Mouse (Mus musculus) adrenal gland, postnatal 25 days (tissue): ENCODE measurements around the gene Gm12695. TPM values are rescaled to one million over a fixed set of nuclear protein-coding genes. Genes with fewer than 3 reads are reported as not detected.
A peak's percentile ranks its signal among the peaks of the same experiment; 100 is the strongest.

Experiments
- DNase-seq: peaks from one replicate; pipeline ENCODE4 v3.0.0; 2021; ENCODE audit warnings: mixed read lengths
- long read RNA-seq: library from polyadenylated mRNA; stranded (forward); transcript quantifications from one replicate; pipeline ENCODE4 v2.0.0, GENCODE M21; 2021
- total RNA-seq: library from RNA; stranded (reverse); gene quantifications from 2 replicates; pipeline ENCODE4 v1.2.3, GENCODE M21; 2021

Gm12695 gene
- total RNA-seq, result not detected in 2 replicates
- long read RNA-seq, result 0 reads

GRCm38 (mm10) chr4:96785086-96785485 is at the start of gene Gm12695:
Gm12695 (minus strand) TSS chr4:96785186.
- DNase-seq, result no peak

GRCm38 (mm10) chr4:96825540-96826045 is 40.6 kb upstream of the Gm12695 start:
- no peak for DNase-seq

- no peak for DNase-seq
These were observed 22.1 kb upstream of the Gm12695 start for GRCm38 (mm10) chr4:96806824-96807808.

- DNase-seq, result no peak
These were observed 14.6 kb upstream of the Gm12695 start for GRCm38 (mm10) chr4:96799380-96800157.

- DNase-seq, result no peak
These were observed 12.6 kb upstream of the Gm12695 start for GRCm38 (mm10) chr4:96797583-96797982.

GRCm38 (mm10) chr4:96791301-96791700 is 6.3 kb upstream of the Gm12695 start:
- no peak for DNase-seq

- no peak for DNase-seq
These were observed 4.9 kb upstream of the Gm12695 start for GRCm38 (mm10) chr4:96789905-96790304.

GRCm38 (mm10) chr4:96786610-96787009 is 1.6 kb upstream of the Gm12695 start:
- DNase-seq, result no peak

GRCm38 (mm10) chr4:96772966-96773566 is 11.9 kb downstream of the Gm12695 start:
- peak; percentile 6 for DNase-seq

GRCm38 (mm10) chr4:96766396-96766998 is 18.5 kb downstream of the Gm12695 start:
- no peak for DNase-seq

GRCm38 (mm10) chr4:96751953-96752352 is 33.0 kb downstream of the Gm12695 start:
- DNase-seq, result no peak

GRCm38 (mm10) chr4:96740472-96740871 is 44.5 kb downstream of the Gm12695 start:
- no peak for DNase-seq

GRCm38 (mm10) chr4:96729256-96729655 is 55.7 kb downstream of the Gm12695 start:
- DNase-seq, result no peak

- DNase-seq, result no peak
These were observed 56.8 kb downstream of the Gm12695 start for GRCm38 (mm10) chr4:96728211-96728610.

GRCm38 (mm10) chr4:96725415-96726055 is 59.5 kb downstream of the Gm12695 start:
- DNase-seq, result no peak

GRCm38 (mm10) chr4:96722301-96722700 is 62.7 kb downstream of the Gm12695 start:
- no peak for DNase-seq

- no peak for DNase-seq
These were observed 65.7 kb downstream of the Gm12695 start for GRCm38 (mm10) chr4:96718977-96719966.

- DNase-seq, result no peak
These were observed 66.5 kb downstream of the Gm12695 start for GRCm38 (mm10) chr4:96718503-96718902.

GRCm38 (mm10) chr4:96705281-96705951 is 79.6 kb downstream of the Gm12695 start:
- DNase-seq, result peak; percentile 42

- DNase-seq, result no peak
These were observed 86.8 kb downstream of the Gm12695 start for GRCm38 (mm10) chr4:96698218-96698561.
